Mouse (Mus musculus): ENCODE data around the gene Clip3.

Gene Clip3

DNA sequence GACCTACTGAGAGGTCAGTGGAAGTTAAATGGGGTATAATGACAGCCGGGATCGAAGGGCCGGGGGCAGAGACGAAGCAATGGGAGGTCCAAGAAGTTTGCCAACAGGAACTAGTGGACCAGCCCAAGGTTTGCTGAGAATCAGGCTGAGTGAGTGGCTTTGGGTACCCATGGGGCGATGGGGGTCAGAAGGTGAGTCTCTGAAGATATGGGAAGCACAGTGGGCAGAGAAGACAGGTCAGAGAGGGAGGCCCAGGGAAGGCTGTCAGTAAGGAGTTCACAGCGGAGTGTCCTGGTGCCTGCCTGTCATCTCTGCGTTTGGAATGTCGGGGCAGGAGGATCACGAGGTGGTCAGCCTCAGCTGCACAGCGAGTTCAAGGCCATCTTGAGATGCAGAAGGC is 36.9 kb downstream of the Clip3 start:
- DNase-seq, result peak; percentile 61

GRCm38 (mm10) chr7:30331887-30332286 is 40.4 kb downstream of the Clip3 start:
- peak; percentile 97 for DNase-seq

GRCm38 (mm10) chr7:30332622-30333259 is 41.2 kb downstream of the Clip3 start:
- peak; percentile 62 for DNase-seq

DNA sequence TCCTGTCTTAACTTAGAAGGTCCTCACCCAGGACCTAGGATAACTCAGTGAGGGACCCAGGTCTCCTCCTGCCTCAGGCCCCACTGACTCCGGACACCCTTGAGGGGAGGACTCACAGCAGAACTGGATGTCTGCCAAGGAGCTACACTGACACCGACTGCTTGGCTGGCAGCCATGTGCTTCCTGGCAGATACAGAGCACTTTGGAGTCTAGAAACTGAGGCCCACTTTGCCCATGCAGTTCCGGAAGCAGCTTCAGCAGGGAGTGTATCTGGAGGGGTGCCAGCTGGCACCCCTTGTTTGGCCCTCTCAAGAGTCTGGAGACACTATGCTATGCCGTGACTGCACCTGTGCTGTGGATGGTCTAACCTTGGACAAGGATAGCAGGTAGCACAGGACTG is 41.9 kb downstream of the Clip3 start:
- DNase-seq, result peak; percentile 91

DNA sequence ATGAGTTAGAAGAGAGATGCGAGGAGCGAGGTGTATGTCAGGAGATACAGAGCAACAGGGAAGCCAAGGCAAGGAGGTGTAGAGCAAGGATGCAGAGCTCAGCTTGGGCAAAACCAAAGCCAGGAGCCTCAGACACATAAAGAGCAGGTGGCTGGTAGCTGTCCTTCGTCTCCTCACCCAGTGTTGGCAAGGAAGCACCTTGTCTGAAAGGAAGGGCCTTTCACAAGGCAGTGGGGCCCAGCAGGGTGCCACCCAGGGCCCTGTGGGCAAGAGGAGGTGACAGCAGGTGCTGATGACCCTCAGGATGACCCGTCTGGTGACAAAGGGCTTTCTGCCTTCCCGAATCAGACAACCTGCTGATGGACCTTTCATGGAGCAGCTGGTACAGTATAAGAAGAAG is 43.0 kb downstream of the Clip3 start:
- peak; percentile 76 for DNase-seq

GRCm38 (mm10) chr7:30335688-30336087 is 44.2 kb downstream of the Clip3 start:
- DNase-seq, result no peak

GRCm38 (mm10) chr7:30336384-30336783 is 44.9 kb downstream of the Clip3 start:
- DNase-seq, result peak; percentile 91

DNA sequence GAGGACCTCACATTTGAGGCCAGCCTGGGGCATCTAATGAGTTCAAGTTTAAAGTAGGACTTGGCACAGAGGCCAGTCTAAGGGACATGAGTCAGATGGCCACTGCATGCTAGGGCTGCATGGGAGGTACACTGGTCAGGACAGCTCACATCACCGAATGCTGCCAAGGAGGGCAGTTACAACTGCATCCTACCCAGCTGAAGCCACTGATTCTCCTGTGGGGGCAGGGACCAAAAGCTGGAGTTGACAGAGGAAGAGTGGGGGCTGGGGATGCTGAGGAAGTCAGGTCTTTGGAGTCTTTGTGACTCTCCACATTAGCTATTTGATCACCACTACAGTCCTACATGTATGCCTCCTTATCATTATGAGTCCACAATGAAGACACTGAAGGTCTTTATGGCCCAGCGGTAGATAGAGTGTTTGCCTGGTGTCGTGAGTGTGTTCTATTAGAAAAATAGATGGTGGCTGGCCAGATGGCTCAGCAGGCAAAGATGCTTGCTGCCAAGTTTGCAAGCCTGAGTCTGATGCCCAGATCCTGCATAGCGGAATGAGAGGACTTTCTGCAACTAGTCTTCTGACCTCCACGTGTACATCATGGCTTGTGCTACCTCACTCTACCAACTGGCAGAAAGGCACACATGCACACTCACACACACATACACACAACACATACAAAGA is 48.0 kb downstream of the Clip3 start:
- DNase-seq, result peak; percentile 82

DNA sequence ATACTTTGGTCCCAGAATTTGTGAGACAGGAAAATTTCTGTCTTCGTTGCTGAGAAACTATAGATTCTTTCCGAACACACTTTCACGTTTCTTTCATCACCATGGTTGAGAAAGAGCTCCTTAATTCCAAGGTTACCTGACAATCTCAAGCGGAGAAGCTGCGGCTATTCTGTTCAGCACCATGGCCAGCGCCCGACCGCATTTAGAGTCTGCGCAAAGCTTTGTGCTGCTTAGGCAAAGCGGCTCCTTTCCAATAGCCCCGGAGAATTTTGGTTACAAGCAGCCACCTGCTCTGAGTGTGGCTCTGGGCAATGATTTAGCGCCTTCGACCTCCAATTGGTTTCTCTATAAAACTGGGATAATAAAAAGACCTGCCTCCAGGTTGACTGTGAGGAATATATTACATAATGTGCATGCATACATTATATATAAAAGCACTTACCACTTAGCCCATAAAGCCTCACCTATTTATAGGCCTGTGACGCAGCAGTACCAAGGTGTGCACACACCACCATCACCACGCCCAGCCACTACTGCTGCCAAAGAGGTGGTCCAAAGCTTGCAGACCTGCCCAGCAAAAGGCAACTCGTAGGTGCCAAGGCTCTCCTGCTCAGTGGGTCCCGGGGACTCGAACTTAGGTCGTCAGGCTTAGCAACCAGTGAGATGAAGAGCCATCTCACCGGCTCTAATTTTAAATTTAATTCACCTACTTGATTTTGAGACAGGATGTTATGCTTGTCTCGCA is 55.3 kb downstream of the Clip3 start:
- peak; percentile 53 for DNase-seq

DNA sequence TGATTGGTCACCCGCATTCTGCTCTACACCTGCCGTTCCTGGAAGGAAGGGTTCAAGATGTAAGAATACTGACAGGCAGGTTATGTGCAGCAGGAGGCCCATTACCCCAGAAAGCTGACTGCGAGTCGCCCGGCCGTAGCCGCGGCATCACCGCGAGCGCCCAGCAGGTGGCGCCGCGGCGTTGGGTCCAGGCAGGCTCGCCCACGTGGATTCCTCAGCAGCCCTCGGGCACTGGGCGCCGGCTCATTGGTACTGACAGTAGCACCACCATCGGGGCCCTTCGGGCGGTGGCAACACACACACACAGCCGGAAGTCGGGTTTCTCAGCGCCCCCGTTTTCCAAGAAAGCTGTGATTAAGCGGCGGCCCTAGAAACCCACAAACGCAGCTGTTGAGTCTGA is 56.3 kb downstream of the Clip3 start:
- peak; percentile 84 for DNase-seq

DNA sequence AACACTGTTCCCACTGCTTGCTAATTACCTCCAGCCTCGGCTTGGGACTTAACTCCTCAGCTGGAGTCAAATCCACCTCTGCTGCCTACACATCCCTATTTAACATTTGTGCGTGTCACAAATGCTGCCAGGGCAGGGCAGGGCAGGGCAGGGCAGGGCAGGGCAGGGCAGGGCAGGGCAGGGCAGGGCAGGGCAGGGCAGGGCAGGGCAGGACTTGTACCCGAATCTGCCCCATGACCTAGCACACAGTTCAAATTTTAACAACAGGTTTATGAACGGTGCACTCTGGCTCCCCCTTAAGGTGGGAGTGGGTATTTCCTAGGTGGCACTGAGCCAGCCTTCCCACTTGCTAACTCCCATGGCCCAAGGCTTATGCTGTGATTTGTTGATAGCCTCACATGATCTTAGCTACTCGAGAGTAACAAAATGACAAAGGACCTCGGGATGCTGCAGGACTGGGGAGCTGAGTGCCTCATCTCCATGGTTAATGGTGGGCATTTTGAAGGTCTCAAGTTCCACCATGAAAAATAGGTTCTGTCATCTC is 61.8 kb downstream of the Clip3 start:
- DNase-seq, result peak; percentile 75

DNA sequence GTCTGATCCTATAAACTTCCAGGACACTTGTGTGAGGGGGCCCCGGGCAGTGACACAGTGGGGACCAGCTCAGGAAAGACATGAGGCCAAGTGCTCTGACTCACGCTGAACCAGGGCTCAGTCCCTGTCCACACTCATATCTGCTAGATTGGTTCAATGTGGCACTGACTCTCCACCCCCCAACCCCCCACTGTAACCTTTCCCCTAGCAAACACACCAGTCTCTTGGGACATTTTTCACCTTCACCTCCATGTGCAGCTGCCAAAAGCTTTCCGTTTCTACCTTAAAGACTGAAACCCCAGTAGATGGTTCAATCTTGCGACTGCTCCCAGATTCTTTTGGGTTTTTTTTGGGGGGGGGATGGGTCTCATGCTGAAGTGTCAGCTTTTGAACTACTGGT is 62.5 kb downstream of the Clip3 start:
- no peak for DNase-seq

Measured in cerebellum, adult 9-11 months (tissue).